ENCODE assay signal across 9 mouse cellular contexts in the genomic region with DNA sequence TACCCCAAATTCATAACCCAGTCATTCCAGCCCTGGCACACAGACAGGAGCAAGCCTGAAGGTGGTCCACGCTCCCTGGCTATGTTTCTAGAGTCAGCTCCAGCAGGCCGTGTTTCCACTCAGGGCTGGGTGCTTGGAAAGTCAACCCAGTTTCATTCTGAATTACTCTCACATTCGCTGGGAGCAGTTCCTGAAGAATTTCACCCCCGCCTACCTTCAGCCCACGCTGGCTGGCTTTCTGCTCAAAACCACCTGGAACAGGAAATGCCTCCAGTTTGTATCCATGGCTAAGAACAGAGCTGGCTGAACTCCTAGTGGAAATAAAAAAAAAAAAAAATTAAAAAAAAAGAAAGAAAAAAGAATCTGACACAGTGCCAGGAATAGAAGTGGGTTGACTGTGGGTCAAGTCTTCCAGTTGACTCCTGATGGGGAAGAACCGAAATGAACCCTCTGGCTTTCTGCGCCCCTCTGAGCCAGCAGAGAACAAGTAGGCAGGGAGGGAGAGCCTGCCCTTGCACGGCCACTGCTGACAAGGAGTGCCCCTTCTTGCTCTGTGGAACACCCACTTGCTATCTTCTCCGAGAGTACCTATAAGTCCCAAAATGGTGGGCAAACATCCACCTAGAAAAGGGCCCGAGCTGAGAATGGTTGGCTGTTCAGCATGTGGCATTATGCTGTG.
DNase-seq lines count a peak whose midpoint lies in the region; ATAC-seq lines count a peak whose summit lies in the region.
"Had no signal": no experiment of that assay in that cellular context is flagged by ENCODE, and none has a peak within 500 bp of the region (broad histone marks: within the 10 kb centered on the region; RNA-seq: fewer than 3 reads in every experiment).

No protein-coding gene starts in this region.

- no peaks in the 10 kb centered on the region for H3K9me3 ChIP-seq in lung, embryonic 16.5 days (ENCODE audit: control insufficient read depth, low read length)

- ATAC-seq in lung, embryonic 16.5 days (ENCODE audit: low read depth), result peak; percentile 44; the same call in 1 of the 2 replicates
- ATAC-seq: Patski had no signal

- H3K4me3 ChIP-seq in lung, embryonic 16.5 days (ENCODE audit: low read length), result no peak overlapping the region

- H3K4me2 ChIP-seq in lung, embryonic 16.5 days (ENCODE audit: low read depth, low read length), result no peak overlapping the region

- DNase-seq in lung, postnatal 25 days (ENCODE audit: low spot score), result no peak
- peak; percentile 35 for DNase-seq in heart, postnatal 25 days (ENCODE audit: low spot score)
- peak; percentile 76 to 86 for DNase-seq in left cerebral cortex, adult 18-20 months (ENCODE audit: low spot score in 2 of 2)
- peak; percentile 74 for DNase-seq in right cerebral cortex, postnatal 25 days
- DNase-seq in retina, embryonic 14.5 days (ENCODE audit: low spot score), result no peak
- no peak for DNase-seq in retina, postnatal 1 day

- peaks cover 6% of the 10 kb centered on the region for H3K4me1 ChIP-seq in lung, embryonic 16.5 days (replicated peaks; ENCODE audit: control insufficient read depth, insufficient read depth, low read length)

- no peak overlapping the region for H3K9ac ChIP-seq in lung, embryonic 16.5 days (ENCODE audit: low read length)

- no peaks in the 10 kb centered on the region for H3K27me3 ChIP-seq in lung, embryonic 16.5 days (ENCODE audit: control insufficient read depth, insufficient read depth, low read depth, low read length)

- 56% methylated on average over 10 of the region's 10 CpGs for WGBS in lung, embryonic 16.5 days

- peak overlapping the region; percentile 53; the same call in 1 of the 2 replicates for H3K27ac ChIP-seq in lung, embryonic 16.5 days (ENCODE audit: low read length)
- H3K27ac ChIP-seq: stomach, postnatal 0 days had no signal

- intact Hi-C loops in heart, postnatal 25 days (cut with DNase I), result loop anchor here (5.0 kb wide), 1 partner anchor 222 kb away; no protein-coding TSS in a partner anchor

- no peaks in the 10 kb centered on the region for H3K36me3 ChIP-seq in lung, embryonic 16.5 days (ENCODE audit: control insufficient read depth, insufficient read depth, low read length)

Comparison
In these comparisons a context has a peak if more than half of its experiments do, and no peak if none do; other contexts are left out.
1. DNase-seq: peak in heart, postnatal 25 days (single experiment), left cerebral cortex, adult 18-20 months (2 of 2) and right cerebral cortex, postnatal 25 days (single experiment); none in lung, postnatal 25 days (single experiment), retina, embryonic 14.5 days (single experiment) and retina, postnatal 1 day (single experiment).